Mouse (Mus musculus) hindlimb bud, embryonic 11.5 days (tissue): ENCODE results near the gene Mta2.
"Not testable (repeated sequence)": the region's sequence is repeated elsewhere in the genome, so short reads cannot be mapped to it uniquely, and the experiment has no call there.

Experiments
- DNase-seq: peaks from one replicate; pipeline ENCODE4 v3.0.0-alpha.2; 2012; ENCODE audit warnings: low read depth, low spot score; ENCODE audit errors: extremely low spot score

Gene Mta2

GRCm38 (mm10) chr19:8941515-8942217 is at the start of gene Mta2:
TSS of gene Mta2 (plus strand) at chr19:8941875.
- peak; percentile 90 for DNase-seq

DNA sequence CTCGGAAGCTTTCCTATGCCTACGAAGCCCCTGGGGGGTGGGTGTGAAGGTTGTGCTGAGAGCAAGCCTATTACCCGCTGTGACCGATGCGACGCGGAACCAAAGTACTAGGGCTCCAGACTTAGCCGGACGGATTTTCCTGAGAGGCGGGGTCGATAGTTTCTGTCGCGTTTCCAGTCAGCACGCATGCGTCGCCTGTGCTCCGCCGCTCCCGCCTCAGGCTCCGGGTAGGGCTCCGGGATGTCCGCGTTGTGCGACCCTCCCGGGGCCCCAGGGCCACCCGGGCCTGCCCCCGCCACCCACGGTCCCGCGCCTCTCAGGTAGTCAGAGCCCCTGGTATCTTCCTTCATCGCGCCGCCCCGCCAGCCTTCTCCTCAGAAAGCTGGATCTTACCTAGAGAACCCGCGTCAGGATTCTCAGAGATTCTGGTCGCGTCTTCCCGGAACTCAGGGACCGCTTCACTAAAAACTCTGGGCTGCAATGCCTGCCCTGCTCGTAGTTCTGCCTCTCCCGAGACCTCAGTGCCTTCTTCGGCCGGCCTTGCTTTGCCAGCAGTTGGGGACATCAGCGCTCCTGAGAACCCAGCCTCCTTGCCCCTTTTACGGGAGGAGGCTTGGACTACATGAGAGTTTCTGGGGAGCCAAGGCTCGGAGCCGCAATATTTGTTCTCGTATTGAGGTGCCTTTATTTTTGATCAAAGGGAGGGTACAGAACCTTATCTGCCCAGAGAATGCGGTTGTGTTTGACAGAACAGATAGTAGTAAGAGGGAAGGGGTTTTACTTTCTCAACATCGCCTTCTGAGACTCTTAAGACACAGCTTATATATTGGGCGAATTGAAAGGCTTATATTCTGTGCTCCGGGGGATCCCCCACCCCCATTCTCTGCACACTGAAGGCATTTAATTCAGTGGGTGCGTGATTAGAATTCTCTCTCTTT is 48.6 kb upstream of the Mta2 start, which contains the start of gene Ints5:
TSS of gene Ints5 (plus strand) at position 177 of the 938 bp plus-strand sequence.
- no peak for DNase-seq

DNA sequence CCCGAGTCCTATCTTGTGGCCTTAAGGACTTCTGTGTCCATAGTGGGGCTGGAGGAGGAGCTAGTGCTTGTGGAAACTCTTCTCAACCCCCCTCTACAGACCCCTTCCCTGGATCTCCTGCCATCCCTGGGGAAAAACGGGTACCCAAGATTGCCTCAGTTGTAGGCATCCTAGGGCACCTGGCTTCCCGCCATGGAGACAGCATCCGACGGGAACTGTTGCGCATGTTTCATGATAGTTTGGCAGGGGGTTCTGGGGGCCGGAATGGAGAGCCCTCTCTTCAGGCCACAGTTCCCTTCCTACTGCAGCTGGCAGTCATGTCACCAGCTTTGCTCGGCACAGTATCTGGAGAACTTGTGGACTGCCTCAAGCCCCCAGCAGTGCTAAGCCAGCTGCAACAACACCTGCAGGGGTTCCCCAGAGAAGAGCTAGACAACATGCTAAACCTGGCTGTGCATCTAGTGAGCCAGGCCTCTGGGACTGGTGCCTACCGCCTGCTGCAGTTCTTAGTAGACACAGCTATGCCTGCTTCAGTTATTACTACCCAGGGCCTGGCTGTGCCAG is 46.2 kb upstream of the Mta2 start:
- DNase-seq = no peak

- not testable (repeated sequence) for DNase-seq
These were observed 45.4 kb upstream of the Mta2 start for GRCm38 (mm10) chr19:8896231-8896630.

GRCm38 (mm10) chr19:8897211-8897864 is 44.3 kb upstream of the Mta2 start:
- DNase-seq = not testable (repeated sequence)

- peak; percentile 89 for DNase-seq
These were observed 43.7 kb upstream of the Mta2 start, which contains the start of gene Ganab for GRCm38 (mm10) chr19:8897865-8898495. TSS of gene Ganab (plus strand) at chr19:8898071.

DNA sequence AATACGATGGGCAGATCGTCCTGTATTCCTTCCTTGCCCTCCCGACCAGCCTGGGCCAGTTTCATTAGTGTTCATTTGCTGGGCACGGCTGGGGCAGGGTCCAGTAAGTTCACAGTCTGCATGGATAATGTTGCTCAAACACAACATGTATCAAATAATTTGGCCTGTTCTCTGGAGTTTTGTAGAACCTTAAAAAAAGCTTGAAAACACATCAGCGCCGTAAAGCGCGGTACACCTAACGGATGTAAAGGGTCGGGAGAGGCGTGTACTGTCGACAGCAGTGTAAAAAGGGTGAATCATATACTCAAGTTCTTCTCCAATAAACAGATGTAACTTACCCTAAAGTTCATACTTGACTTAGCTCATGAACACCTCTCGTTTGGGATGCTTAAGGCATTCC is 43.1 kb upstream of the Mta2 start:
- DNase-seq = no peak

GRCm38 (mm10) chr19:8899079-8899478 is 42.6 kb upstream of the Mta2 start:
- no peak for DNase-seq

DNA sequence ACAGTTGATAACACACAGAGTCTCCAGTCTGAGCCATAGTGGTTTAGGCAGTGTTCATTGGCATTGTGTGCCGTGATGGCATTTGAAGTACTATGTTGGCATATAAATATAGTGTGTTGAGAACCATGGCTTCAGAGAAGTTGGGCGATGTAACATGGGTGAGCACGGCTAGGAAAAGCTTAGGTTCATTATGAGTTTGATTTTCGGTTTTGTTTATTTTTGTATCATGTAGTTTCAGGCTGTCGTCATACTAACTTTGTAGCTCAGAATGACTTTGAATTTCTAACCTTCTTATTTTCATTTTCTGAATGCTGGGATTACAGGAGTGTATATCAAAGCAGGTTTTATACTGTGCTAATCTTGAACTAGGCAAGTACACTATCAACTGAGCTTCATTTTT is 38.3 kb upstream of the Mta2 start:
- no peak for DNase-seq

- DNase-seq = no peak
These were observed 33.1 kb upstream of the Mta2 start for GRCm38 (mm10) chr19:8908531-8908930.

DNA sequence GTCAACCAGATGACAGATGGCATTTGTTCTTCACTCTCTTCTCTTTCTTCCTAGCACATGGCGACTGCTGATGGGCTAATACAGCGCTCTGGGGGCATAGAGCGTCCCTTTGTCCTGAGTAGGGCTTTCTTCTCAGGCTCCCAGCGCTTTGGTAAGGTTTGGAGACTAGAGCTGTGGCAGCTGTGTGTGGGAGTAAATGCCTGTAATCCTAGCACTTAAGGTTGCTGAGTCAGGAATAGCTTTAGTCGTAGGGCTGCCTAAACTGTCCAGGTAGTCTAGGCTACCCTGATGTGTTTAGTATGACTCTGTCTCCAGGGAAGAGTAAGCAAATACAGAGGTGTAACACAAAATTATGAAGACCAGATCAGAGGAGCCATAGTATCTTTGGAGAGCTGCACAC is 29.9 kb upstream of the Mta2 start:
- no peak for DNase-seq

GRCm38 (mm10) chr19:8914212-8914611 is 27.5 kb upstream of the Mta2 start:
- DNase-seq = no peak

- DNase-seq = no peak
These were observed 22.7 kb upstream of the Mta2 start for GRCm38 (mm10) chr19:8919000-8919399.

DNA sequence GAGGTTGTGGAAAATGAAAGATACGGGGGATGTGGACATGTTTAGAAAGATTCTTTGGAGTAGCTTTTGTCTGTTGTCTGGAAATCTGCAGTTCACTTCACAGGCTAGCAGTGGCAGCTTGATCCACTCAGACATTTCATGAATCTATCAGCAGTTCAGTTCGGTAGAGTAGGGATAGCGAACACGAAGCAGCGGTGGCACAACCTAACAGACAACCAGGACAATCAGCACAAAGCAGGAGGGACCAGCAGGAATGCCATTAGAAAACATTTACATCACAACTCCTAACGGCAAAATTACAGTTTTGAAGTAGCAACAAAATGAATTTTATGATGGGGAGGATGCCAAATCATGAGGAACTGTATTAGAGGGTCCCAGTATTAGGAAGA is 22.0 kb upstream of the Mta2 start:
- no peak for DNase-seq

- DNase-seq = peak; percentile 67
These were observed 21.5 kb upstream of the Mta2 start, which contains the start of gene B3gat3 for GRCm38 (mm10) chr19:8920073-8920736. TSS of gene B3gat3 (plus strand) at chr19:8920374.

GRCm38 (mm10) chr19:8920836-8921291 is 20.8 kb upstream of the Mta2 start:
- DNase-seq = no peak

DNA sequence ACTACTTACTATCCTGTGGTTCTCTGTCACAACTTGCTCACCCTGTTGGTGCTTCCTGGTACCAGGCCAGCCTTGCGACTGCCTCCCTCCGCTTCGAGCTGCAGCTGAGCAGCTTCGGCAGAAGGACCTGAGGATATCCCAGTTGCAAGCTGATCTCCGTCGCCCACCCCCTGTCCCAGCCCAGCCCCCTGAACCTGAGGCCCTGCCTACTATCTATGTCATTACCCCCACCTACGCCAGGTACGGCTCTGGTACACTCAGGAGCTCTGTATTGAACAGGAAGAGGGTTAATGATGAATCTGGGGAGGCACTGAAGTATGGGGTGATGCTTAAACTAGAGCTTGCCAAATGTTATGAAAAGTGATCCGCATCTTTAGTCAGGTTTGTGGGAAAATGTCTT is 19.9 kb upstream of the Mta2 start:
- DNase-seq = no peak

GRCm38 (mm10) chr19:8926766-8927165 is 14.9 kb upstream of the Mta2 start:
- no peak for DNase-seq

- DNase-seq = no peak
These were observed 13.7 kb upstream of the Mta2 start for GRCm38 (mm10) chr19:8927891-8928525.
